Mouse (Mus musculus) hindbrain, embryonic 13.5 days (tissue): Measurements from ENCODE around the gene Ccdc170. TPM values are rescaled to one million over a fixed set of nuclear protein-coding genes. Genes with fewer than 3 reads are reported as not detected.
"Not testable (repeated sequence)": the region's sequence is repeated elsewhere in the genome, so short reads cannot be mapped to it uniquely, and the experiment has no call there.

Experiments
- ATAC-seq: fragments of 200-750 bp; cut with Nextera tagmentation; 2 replicates; pipeline ENCODE4 v1.8.0; 2017; ENCODE audit warnings: moderate TSS enrichment; ENCODE audit not compliant: low FRiP score
- H3K27ac ChIP-seq: fragments of 300-500 bp; sonication (generic); 2 replicates; pipeline ENCODE4 v1.5.1; 2015; ENCODE audit warnings: inconsistent platforms, mild to moderate bottlenecking, moderate library complexity
- H3K27me3 ChIP-seq: fragments of 300-500 bp; sonication (generic); 2 replicates; pipeline ENCODE4 v1.6.1; 2015; ENCODE audit warnings: mild to moderate bottlenecking, inconsistent platforms
- H3K36me3 ChIP-seq: fragments of 300-500 bp; sonication (generic); 2 replicates; pipeline ENCODE4 v1.6.1; 2015; ENCODE audit warnings: mild to moderate bottlenecking, inconsistent platforms
- H3K4me1 ChIP-seq: fragments of 300-500 bp; sonication (generic); replicated peaks from 2 replicates; pipeline ENCODE4 v1.6.1; 2015; ENCODE audit warnings: inconsistent platforms
- H3K4me2 ChIP-seq: fragments of 300-500 bp; sonication (generic); 2 replicates; pipeline ENCODE4 v1.6.1; 2015; ENCODE audit warnings: inconsistent platforms, mild to moderate bottlenecking, moderate library complexity
- H3K4me3 ChIP-seq: fragments of 300-500 bp; sonication (generic); 2 replicates; pipeline ENCODE4 v1.5.1; 2015; ENCODE audit warnings: mild to moderate bottlenecking, inconsistent platforms
- H3K9ac ChIP-seq: fragments of 300-500 bp; sonication (generic); 2 replicates; pipeline ENCODE4 v1.6.1; 2015; ENCODE audit warnings: mild to moderate bottlenecking, inconsistent platforms
- H3K9me3 ChIP-seq: fragments of 300-500 bp; sonication (generic); 2 replicates; pipeline ENCODE4 v1.6.1; 2016; ENCODE audit warnings: inconsistent platforms
- WGBS: fragments of 180-500 bp; shearing (Covaris S2); methylation state at CpG from one replicate; pipeline ENCODE4 v1.1.7; 2015; 5-methylcytosine and 5-hydroxymethylcytosine counted together
- polyA plus RNA-seq: library from polyadenylated mRNA; unstranded; fragments of >200 nt; fragmentation: Nextera tagmentation; extraction: Ambion mirVana; gene quantifications from 2 replicates; pipeline ENCODE4 v1.2.1, GENCODE M21; 2015

Gene Ccdc170
- polyA plus RNA-seq, 1 experiment from 2014 or later: 0.55 TPM

GRCm38 (mm10) chr10:4581905-4582304 is 99.6 kb downstream of the Ccdc170 start:
- no peak overlapping the region for H3K4me3 ChIP-seq
- 0 out of 2 replicates have a peak, but pooled peaks cover 3% of the 10 kb centered on the region for H3K4me1 ChIP-seq
- no peak overlapping the region for H3K27ac ChIP-seq
- peak; percentile 83 for ATAC-seq
- H3K4me2 ChIP-seq: no peak overlapping the region
- H3K27me3 ChIP-seq: no peaks in the 10 kb centered on the region
- no peaks in the 10 kb centered on the region for H3K36me3 ChIP-seq
- H3K9ac ChIP-seq: no peak overlapping the region
- no peaks in the 10 kb centered on the region for H3K9me3 ChIP-seq
- WGBS: 72% methylated on average over 5 of the region's 5 CpGs

- Histone ChIP-seq H3K9me3 (no peaks in the 10 kb centered on the region), H3K4me3 (no peak overlapping the region), H3K4me1 (0 out of 2 replicates have a peak, but pooled peaks cover 3% of the 10 kb centered on the region), H3K36me3 (no peaks in the 10 kb centered on the region), H3K4me2 (no peak overlapping the region), H3K27me3 (no peaks in the 10 kb centered on the region), H3K27ac (no peak overlapping the region), H3K9ac (no peak overlapping the region)
- no peak for ATAC-seq
- 94% methylated on average over 6 of the region's 6 CpGs for WGBS
Measured at GRCm38 (mm10) chr10:4586691-4587090, 104.4 kb downstream of the Ccdc170 start.

- no peak for ATAC-seq
- H3K4me3 ChIP-seq: no peak overlapping the region
- no peak overlapping the region for H3K9ac ChIP-seq
- H3K27ac ChIP-seq: no peak overlapping the region
- no peaks in the 10 kb centered on the region for H3K36me3 ChIP-seq
- no peaks in the 10 kb centered on the region for H3K9me3 ChIP-seq
- 78% methylated on average over 4 of the region's 4 CpGs for WGBS
- H3K4me1 ChIP-seq: no peaks in the 10 kb centered on the region
- no peak overlapping the region for H3K4me2 ChIP-seq
- no peaks in the 10 kb centered on the region for H3K27me3 ChIP-seq
Measured at GRCm38 (mm10) chr10:4589576-4589975, 107.3 kb downstream of the Ccdc170 start.

- H3K36me3 ChIP-seq: no peaks in the 10 kb centered on the region
- no peak overlapping the region for H3K4me2 ChIP-seq
- no peak overlapping the region for H3K27ac ChIP-seq
- H3K9me3 ChIP-seq: no peaks in the 10 kb centered on the region
- no peaks in the 10 kb centered on the region for H3K4me1 ChIP-seq
- ATAC-seq: no peak
- WGBS: 86% methylated on average over 8 of the region's 8 CpGs
- no peaks in the 10 kb centered on the region for H3K27me3 ChIP-seq
- no peak overlapping the region for H3K4me3 ChIP-seq
- no peak overlapping the region for H3K9ac ChIP-seq
Measured at GRCm38 (mm10) chr10:4590956-4591355, 108.7 kb downstream of the Ccdc170 start.

GRCm38 (mm10) chr10:4593828-4594227 is 111.5 kb downstream of the Ccdc170 start:
- H3K27ac ChIP-seq: no peak overlapping the region
- no peaks in the 10 kb centered on the region for H3K27me3 ChIP-seq
- no peak overlapping the region for H3K4me3 ChIP-seq
- H3K9me3 ChIP-seq: no peaks in the 10 kb centered on the region
- 75% methylated on average over 4 of the region's 4 CpGs for WGBS
- no peak for ATAC-seq
- no peak overlapping the region for H3K9ac ChIP-seq
- H3K36me3 ChIP-seq: no peaks in the 10 kb centered on the region
- H3K4me1 ChIP-seq: no peaks in the 10 kb centered on the region
- H3K4me2 ChIP-seq: no peak overlapping the region

GRCm38 (mm10) chr10:4597211-4597610 is 114.9 kb downstream of the Ccdc170 start:
- Histone ChIP-seq H3K36me3 (no peaks in the 10 kb centered on the region), H3K9ac (no peak overlapping the region), H3K4me1 (no peaks in the 10 kb centered on the region), H3K27me3 (no peaks in the 10 kb centered on the region), H3K9me3 (no peaks in the 10 kb centered on the region), H3K4me2 (no peak overlapping the region), H3K4me3 (no peak overlapping the region), H3K27ac (no peak overlapping the region)
- WGBS: 91% methylated on average over 4 of the region's 4 CpGs
- ATAC-seq: no peak

- H3K9me3 ChIP-seq: no peaks in the 10 kb centered on the region
- H3K4me1 ChIP-seq: no peaks in the 10 kb centered on the region
- H3K9ac ChIP-seq: no peak overlapping the region
- ATAC-seq: no peak
- WGBS: 64% methylated on average over 10 of the region's 10 CpGs
- no peak overlapping the region for H3K4me2 ChIP-seq
- H3K36me3 ChIP-seq: no peaks in the 10 kb centered on the region
- no peak overlapping the region for H3K27ac ChIP-seq
- H3K4me3 ChIP-seq: no peak overlapping the region
- no peaks in the 10 kb centered on the region for H3K27me3 ChIP-seq
Measured at GRCm38 (mm10) chr10:4598244-4598842, 116.0 kb downstream of the Ccdc170 start.

GRCm38 (mm10) chr10:4598916-4599315 is 116.6 kb downstream of the Ccdc170 start:
- no peaks in the 10 kb centered on the region for H3K27me3 ChIP-seq
- ATAC-seq: no peak
- 86% methylated on average over 12 of the region's 12 CpGs for WGBS
- no peak overlapping the region for H3K4me3 ChIP-seq
- no peaks in the 10 kb centered on the region for H3K4me1 ChIP-seq
- no peaks in the 10 kb centered on the region for H3K36me3 ChIP-seq
- H3K9me3 ChIP-seq: no peaks in the 10 kb centered on the region
- H3K27ac ChIP-seq: no peak overlapping the region
- no peak overlapping the region for H3K4me2 ChIP-seq
- no peak overlapping the region for H3K9ac ChIP-seq

- H3K36me3 ChIP-seq: no peaks in the 10 kb centered on the region
- H3K4me1 ChIP-seq: no peaks in the 10 kb centered on the region
- H3K4me3 ChIP-seq: no peak overlapping the region
- no peaks in the 10 kb centered on the region for H3K27me3 ChIP-seq
- no peaks in the 10 kb centered on the region for H3K9me3 ChIP-seq
- H3K27ac ChIP-seq: no peak overlapping the region
- no peak overlapping the region for H3K9ac ChIP-seq
- 84% methylated on average over 4 of the region's 4 CpGs for WGBS
- no peak overlapping the region for H3K4me2 ChIP-seq
- ATAC-seq: no peak
Measured at GRCm38 (mm10) chr10:4599591-4599990, 117.3 kb downstream of the Ccdc170 start.

- Histone ChIP-seq H3K4me2 (no peak overlapping the region), H3K27ac (no peak overlapping the region), H3K36me3 (no peaks in the 10 kb centered on the region), H3K4me1 (no peaks in the 10 kb centered on the region), H3K4me3 (no peak overlapping the region), H3K9ac (no peak overlapping the region), H3K27me3 (no peaks in the 10 kb centered on the region), H3K9me3 (no peaks in the 10 kb centered on the region)
- no peak for ATAC-seq
- WGBS: 76% methylated on average over 2 of the region's 2 CpGs
Measured at GRCm38 (mm10) chr10:4600796-4601474, 118.6 kb downstream of the Ccdc170 start.

- H3K4me3 ChIP-seq, H3K36me3 ChIP-seq, ATAC-seq, H3K4me2 ChIP-seq, H3K9ac ChIP-seq, H3K27me3 ChIP-seq, H3K4me1 ChIP-seq, H3K9me3 ChIP-seq, H3K27ac ChIP-seq: not testable (repeated sequence)
Measured at GRCm38 (mm10) chr10:4601612-4602011, 119.3 kb downstream of the Ccdc170 start.

- Histone ChIP-seq H3K27ac (no peak overlapping the region), H3K27me3 (no peaks in the 10 kb centered on the region)
Measured at GRCm38 (mm10) chr10:4602466-4602865, 120.2 kb downstream of the Ccdc170 start.

GRCm38 (mm10) chr10:4604527-4605209 is 122.4 kb downstream of the Ccdc170 start:
- ATAC-seq: no peak
- Histone ChIP-seq H3K4me2 (no peak overlapping the region), H3K36me3 (no peaks in the 10 kb centered on the region), H3K9me3 (no peaks in the 10 kb centered on the region), H3K4me1 (no peaks in the 10 kb centered on the region), H3K27me3 (no peaks in the 10 kb centered on the region), H3K9ac (no peak overlapping the region), H3K4me3 (no peak overlapping the region), H3K27ac (no peak overlapping the region)
- WGBS: 84% methylated on average over 4 of the region's 4 CpGs

More at GRCm38 (mm10) chr10:4602466-4602865, 120.2 kb downstream of the Ccdc170 start:
- no peak for ATAC-seq
- H3K9ac ChIP-seq: no peak overlapping the region
- H3K9me3 ChIP-seq: no peaks in the 10 kb centered on the region
- no peak overlapping the region for H3K4me3 ChIP-seq
- H3K36me3 ChIP-seq: no peaks in the 10 kb centered on the region
- H3K4me2 ChIP-seq: no peak overlapping the region
- 78% methylated on average over 4 of the region's 4 CpGs for WGBS
- no peaks in the 10 kb centered on the region for H3K4me1 ChIP-seq
